In genomic region chr2:27045979-27046770, GRCm38 (mm10) we compare ENCODE assay signal across 10 mouse cellular contexts. TPM values are rescaled to one million over a fixed set of nuclear protein-coding genes. Genes with fewer than 3 reads are reported as not detected.
A peak's percentile ranks its signal among the peaks of the same experiment; 100 is the strongest.
DNase-seq lines count a peak whose midpoint lies in the region; ATAC-seq and TF ChIP-seq lines count a peak whose summit lies in the region.
"Had no signal": no experiment of that assay in that cellular context is flagged by ENCODE, and none has a peak within 500 bp of the region (broad histone marks: within the 10 kb centered on the region; RNA-seq: fewer than 3 reads in every experiment).

No protein-coding gene starts in this region.

- ATAC-seq in intestine, embryonic 15.5 days: peak; percentile 75
- ATAC-seq in lung, embryonic 14.5 days (ENCODE audit: insufficient read depth): peak; percentile 73; the same call in 1 of the 2 replicates
- ATAC-seq in forebrain, postnatal 0 days: no peak
- ATAC-seq in frontal cortex, adult (ENCODE audit: low TSS enrichment): no peak

- no peaks in the 10 kb centered on the region for H3K9me3 ChIP-seq in intestine, embryonic 15.5 days
- no peaks in the 10 kb centered on the region for H3K9me3 ChIP-seq in lung, embryonic 14.5 days (ENCODE audit: low read depth, low read length)
- no peaks in the 10 kb centered on the region for H3K9me3 ChIP-seq in forebrain, postnatal 0 days (ENCODE audit: low read length)
- H3K9me3 ChIP-seq: megakaryocyte, embryonic 14.5 days had no signal

- no peaks in the 10 kb centered on the region for H3K4me1 ChIP-seq in intestine, embryonic 15.5 days (replicated peaks)
- no peaks in the 10 kb centered on the region for H3K4me1 ChIP-seq in lung, embryonic 14.5 days (ENCODE audit: insufficient read depth)
- no peaks in the 10 kb centered on the region for H3K4me1 ChIP-seq in forebrain, postnatal 0 days (ENCODE audit: insufficient read depth)

- DNase-seq in adrenal gland, postnatal 10 days: peak; percentile 51
- DNase-seq in adrenal gland, postnatal 4 days (ENCODE audit: low spot score in 2 of 2): no peak
- peak; percentile 15 to 42 for DNase-seq in adrenal gland, postnatal 36 days
- peak; percentile 82 for DNase-seq in lung, embryonic 14.5 days
- no peak for DNase-seq in forebrain, postnatal 0 days
- no peak for DNase-seq in cerebellum, adult 9-10 months
- DNase-seq: cerebellum, adult 18-20 months had no signal

- H3K9ac ChIP-seq in intestine, embryonic 15.5 days: no peak overlapping the region
- no peak overlapping the region for H3K9ac ChIP-seq in lung, embryonic 14.5 days
- H3K9ac ChIP-seq in forebrain, postnatal 0 days: no peak overlapping the region

- H3K4me2 ChIP-seq in intestine, embryonic 15.5 days (replicated peaks): no peak overlapping the region
- no peak overlapping the region for H3K4me2 ChIP-seq in lung, embryonic 14.5 days
- H3K4me2 ChIP-seq in forebrain, postnatal 0 days (ENCODE audit: low read depth): no peak overlapping the region

- H3K27ac ChIP-seq in intestine, embryonic 15.5 days: 0 out of 2 replicates have a peak overlapping the region, but pooled peaks have one; percentile 33
- H3K27ac ChIP-seq in lung, embryonic 14.5 days (ENCODE audit: low read depth): no peak overlapping the region; the same call in 1 of the 2 replicates
- no peak overlapping the region for H3K27ac ChIP-seq in forebrain, postnatal 0 days (ENCODE audit: low read depth, low read length)

- H3K4me3 ChIP-seq in intestine, embryonic 15.5 days (replicated peaks): no peak overlapping the region
- no peak overlapping the region for H3K4me3 ChIP-seq in lung, embryonic 14.5 days (ENCODE audit: low read depth, low read length)
- H3K4me3 ChIP-seq in forebrain, postnatal 0 days (ENCODE audit: low read depth, low read length): no peak overlapping the region
- H3K4me3 ChIP-seq: megakaryocyte, embryonic 14.5 days had no signal

- H3K36me3 ChIP-seq in intestine, embryonic 15.5 days: no peaks in the 10 kb centered on the region
- H3K36me3 ChIP-seq in lung, embryonic 14.5 days (ENCODE audit: insufficient read depth): no peaks in the 10 kb centered on the region
- H3K36me3 ChIP-seq in forebrain, postnatal 0 days (ENCODE audit: insufficient read depth): no peaks in the 10 kb centered on the region

- 51% methylated on average over 8 of the region's 8 CpGs for WGBS in intestine, embryonic 15.5 days
- 56% methylated on average over 8 of the region's 8 CpGs for WGBS in lung, embryonic 14.5 days
- WGBS in forebrain, postnatal 0 days: 60% methylated on average over 8 of the region's 8 CpGs

- no peak for TF ChIP-seq CTCF in lung, embryonic 14.5 days (IDR thresholded peaks at IDR 0.05; ENCODE audit: low read depth)
- TF ChIP-seq CTCF in forebrain, postnatal 0 days (IDR thresholded peaks at IDR 0.05; ENCODE audit: low read depth): no peak

- H3K27me3 ChIP-seq in intestine, embryonic 15.5 days (replicated peaks): no peaks in the 10 kb centered on the region
- H3K27me3 ChIP-seq in lung, embryonic 14.5 days (ENCODE audit: insufficient read depth, low read length): no peaks in the 10 kb centered on the region
- no peaks in the 10 kb centered on the region for H3K27me3 ChIP-seq in forebrain, postnatal 0 days (ENCODE audit: insufficient read depth, low read length)

RNA-seq across cellular contexts. Expression of gene Slc2a6, which starts 18.4 kb away (rescaled TPM):
- 1 to 10 TPM; 1.2 to 1.7 TPM for total RNA-seq in adrenal gland, postnatal 10 days (2021)
- 1 to 10 TPM; 1.3 TPM for total RNA-seq in adrenal gland, postnatal 4 days (2021)
- total RNA-seq in adrenal gland, postnatal 36 days (2021): under 1 TPM; 0.36 to 0.69 TPM
- 0.97 and 1.3 TPM in 2 replicates for polyA plus RNA-seq in intestine, embryonic 15.5 days (2015; fragmentation: Nextera tagmentation; extraction: Ambion mirVana)
- 0.28 and 0.35 TPM in 2 replicates for polyA plus RNA-seq in lung, embryonic 14.5 days (2014; fragmentation: Nextera tagmentation; extraction: Ambion mirVana)
- 16.2 and 16.4 TPM in 2 replicates for total RNA-seq in forebrain, postnatal 0 days (2014; rRNA removed)
- polyA plus RNA-seq in forebrain, postnatal 0 days (2015; fragmentation: Nextera tagmentation; extraction: Ambion mirVana): 9.6 and 10.5 TPM in 2 replicates

RNA-seq across cellular contexts. Expression of gene Mymk, which starts 25.8 kb away (rescaled TPM):
- 1 to 10 TPM in 1 of 2 experiments, under 1 TPM in 1; 0.45 to 2.7 TPM for total RNA-seq in adrenal gland, postnatal 10 days (2021)
- total RNA-seq in adrenal gland, postnatal 4 days (2021): 1 to 10 TPM in 1 of 2 experiments, under 1 TPM in 1; 0.59 to 1.8 TPM
- total RNA-seq in adrenal gland, postnatal 36 days (2021): not detected
- 0.15 and 0.24 TPM in 2 replicates for polyA plus RNA-seq in intestine, embryonic 15.5 days (2015; fragmentation: Nextera tagmentation; extraction: Ambion mirVana)
- polyA plus RNA-seq in lung, embryonic 14.5 days (2014; fragmentation: Nextera tagmentation; extraction: Ambion mirVana): 0.17 and 0.18 TPM in 2 replicates
- not detected in 2 replicates for total RNA-seq in forebrain, postnatal 0 days (2014; rRNA removed)
- polyA plus RNA-seq in forebrain, postnatal 0 days (2015; fragmentation: Nextera tagmentation; extraction: Ambion mirVana): 0.12 and 0.15 TPM in 2 replicates

RNA-seq across cellular contexts. Expression of gene Adamtsl2, which starts 33.0 kb away (rescaled TPM):
- 10 to 100 TPM in 1 of 2 experiments, 1 to 10 TPM in 1; 8.1 to 15.9 TPM for total RNA-seq in adrenal gland, postnatal 10 days (2021)
- 10 to 100 TPM in 1 of 2 experiments, 1 to 10 TPM in 1; 9.6 to 13.5 TPM for total RNA-seq in adrenal gland, postnatal 4 days (2021)
- 10 to 100 TPM; 15.7 to 31.7 TPM for total RNA-seq in adrenal gland, postnatal 36 days (2021)
- 2.0 and 2.2 TPM in 2 replicates for polyA plus RNA-seq in intestine, embryonic 15.5 days (2015; fragmentation: Nextera tagmentation; extraction: Ambion mirVana)
- 19.2 and 21.0 TPM in 2 replicates for polyA plus RNA-seq in lung, embryonic 14.5 days (2014; fragmentation: Nextera tagmentation; extraction: Ambion mirVana)
- 24.5 and 32.9 TPM in 2 replicates for total RNA-seq in forebrain, postnatal 0 days (2014; rRNA removed)
- polyA plus RNA-seq in forebrain, postnatal 0 days (2015; fragmentation: Nextera tagmentation; extraction: Ambion mirVana): 12.7 and 14.8 TPM in 2 replicates

RNA-seq across cellular contexts. Expression of gene Cacfd1, which starts 36.4 kb away (rescaled TPM):
- total RNA-seq in adrenal gland, postnatal 10 days (2021): 10 to 100 TPM; 40.6 to 42.0 TPM
- 10 to 100 TPM; 49.8 to 53.7 TPM for total RNA-seq in adrenal gland, postnatal 4 days (2021)
- total RNA-seq in adrenal gland, postnatal 36 days (2021): 10 to 100 TPM; 50.9 to 58.8 TPM
- 49.0 and 60.5 TPM in 2 replicates for polyA plus RNA-seq in intestine, embryonic 15.5 days (2015; fragmentation: Nextera tagmentation; extraction: Ambion mirVana)
- polyA plus RNA-seq in lung, embryonic 14.5 days (2014; fragmentation: Nextera tagmentation; extraction: Ambion mirVana): 48.4 and 58.8 TPM in 2 replicates
- 42.7 and 48.5 TPM in 2 replicates for total RNA-seq in forebrain, postnatal 0 days (2014; rRNA removed)
- 69.6 and 96.3 TPM in 2 replicates for polyA plus RNA-seq in forebrain, postnatal 0 days (2015; fragmentation: Nextera tagmentation; extraction: Ambion mirVana)

Comparison
In these comparisons a context has a peak if more than half of its experiments do, and no peak if none do; other contexts are left out.
1. DNase-seq: peak in adrenal gland, postnatal 10 days (single experiment), adrenal gland, postnatal 36 days (2 of 2) and lung, embryonic 14.5 days (single experiment); none in adrenal gland, postnatal 4 days (0 of 2), forebrain, postnatal 0 days (single experiment) and cerebellum, adult 9-10 months (single experiment).
2. ATAC-seq: peak in intestine, embryonic 15.5 days (single experiment) and lung, embryonic 14.5 days (single experiment); none in forebrain, postnatal 0 days (single experiment) and frontal cortex, adult (single experiment).